ENCODE assay signal across 16 mouse cellular contexts in the genomic region with DNA sequence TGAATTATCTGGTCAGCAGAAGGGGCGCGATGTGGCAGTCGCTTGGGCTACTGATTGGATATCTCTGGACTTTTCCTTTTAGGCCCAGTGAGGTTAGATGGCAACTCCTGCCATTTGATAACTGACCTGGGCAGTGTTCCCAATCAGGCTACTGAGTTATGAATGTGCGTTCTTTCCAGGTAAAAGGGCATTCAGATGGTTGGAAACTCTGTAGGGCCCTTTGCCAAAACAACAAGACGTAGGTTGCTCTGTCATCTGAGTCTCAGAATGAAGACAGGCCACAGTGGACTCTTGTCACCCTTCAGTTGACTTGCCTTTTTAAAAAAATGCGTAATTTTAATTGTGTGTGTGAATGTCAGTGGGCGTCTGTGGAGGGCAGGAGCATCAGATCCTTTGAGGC. TPM values are rescaled to one million over a fixed set of nuclear protein-coding genes. Genes with fewer than 3 reads are reported as not detected.
A peak's percentile ranks its signal among the peaks of the same experiment; 100 is the strongest.
DNase-seq lines count a peak whose midpoint lies in the region; ATAC-seq lines count a peak whose summit lies in the region.
"Had no signal": no experiment of that assay in that cellular context is flagged by ENCODE, and none has a peak within 500 bp of the region (broad histone marks: within the 10 kb centered on the region; RNA-seq: fewer than 3 reads in every experiment).

No protein-coding gene starts in this region.

- no peak overlapping the region for H3K9ac ChIP-seq in kidney, embryonic 16.5 days (replicated peaks; ENCODE audit: low read length)
- H3K9ac ChIP-seq: embryonic facial prominence, embryonic 13.5 days; limb, embryonic 13.5 days had no signal

- no peak overlapping the region for H3K27ac ChIP-seq in kidney, embryonic 16.5 days (ENCODE audit: low read length)
- H3K27ac ChIP-seq: embryonic facial prominence, embryonic 13.5 days; limb, embryonic 13.5 days had no signal

- no peak for ATAC-seq in kidney, embryonic 16.5 days (ENCODE audit: low FRiP score, low TSS enrichment)
- ATAC-seq: activated CD4-positive, CD25-positive, alpha-beta regulatory T cell, adult 4 months; forebrain, embryonic 16.5 days; hindbrain, embryonic 16.5 days; Patski had no signal

- no peak overlapping the region for H3K4me2 ChIP-seq in kidney, embryonic 16.5 days (replicated peaks; ENCODE audit: low read depth, low read length)
- H3K4me2 ChIP-seq: embryonic facial prominence, embryonic 13.5 days; limb, embryonic 13.5 days had no signal

- H3K4me3 ChIP-seq in kidney, embryonic 16.5 days (ENCODE audit: low read length): no peak overlapping the region
- H3K4me3 ChIP-seq: embryonic facial prominence, embryonic 13.5 days; limb, embryonic 13.5 days had no signal

- no peaks in the 10 kb centered on the region for H3K27me3 ChIP-seq in kidney, embryonic 16.5 days (ENCODE audit: insufficient read depth, low read length)
- H3K27me3 ChIP-seq: embryonic facial prominence, embryonic 13.5 days; limb, embryonic 13.5 days; Patski had no signal

- 91% methylated on average over 7 of the region's 7 CpGs for WGBS in kidney, embryonic 16.5 days

- intact Hi-C loops in heart, postnatal 10 days (cut with DNase I): no loop called here

- no peaks in the 10 kb centered on the region for H3K9me3 ChIP-seq in kidney, embryonic 16.5 days (ENCODE audit: low read length)
- H3K9me3 ChIP-seq: embryonic facial prominence, embryonic 13.5 days; limb, embryonic 13.5 days had no signal

- no peaks in the 10 kb centered on the region for H3K36me3 ChIP-seq in kidney, embryonic 16.5 days (ENCODE audit: insufficient read depth, low read length)
- H3K36me3 ChIP-seq: embryonic facial prominence, embryonic 13.5 days; limb, embryonic 13.5 days had no signal

- 0 out of 2 replicates have a peak, but pooled peaks cover 5% of the 10 kb centered on the region for H3K4me1 ChIP-seq in kidney, embryonic 16.5 days (ENCODE audit: insufficient read depth, low read length)

- peak; percentile 34 for DNase-seq in gastrocnemius, postnatal 25 days
- DNase-seq in gastrocnemius, postnatal 10 days: no peak
- DNase-seq in kidney, adult 8-10 months: peak; percentile 65 to 78
- DNase-seq in heart, postnatal 10 days: peak; percentile 55 to 71
- peak; percentile 57 for DNase-seq in skeletal muscle tissue, adult 2 months (ENCODE audit: low read depth, low spot score)
- no peak for DNase-seq in spleen, adult 18-20 months
- DNase-seq: cerebellum, adult 8-10 months; lung, adult 18-20 months; thymus, adult 2 months had no signal

RNA-seq across cellular contexts. Expression of gene Pank1, which starts 29.8 kb away (rescaled TPM):
- 10 to 100 TPM; 15.7 to 17.0 TPM for total RNA-seq in gastrocnemius, postnatal 25 days (2021)
- total RNA-seq in gastrocnemius, postnatal 10 days (2021): 1 to 10 TPM; 8.8 to 9.3 TPM
- 7.4 and 7.8 TPM in 2 replicates for polyA plus RNA-seq in kidney, embryonic 16.5 days (2015; fragmentation: Nextera tagmentation; extraction: Ambion mirVana)
- 10 to 100 TPM; 30.3 to 41.0 TPM for total RNA-seq in heart, postnatal 10 days (2021)

Comparison
In these comparisons a context has a peak if more than half of its experiments do, and no peak if none do; other contexts are left out.
1. DNase-seq: peak in gastrocnemius, postnatal 25 days (single experiment), kidney, adult 8-10 months (2 of 2), heart, postnatal 10 days (2 of 2) and skeletal muscle tissue, adult 2 months (single experiment); none in gastrocnemius, postnatal 10 days (single experiment) and spleen, adult 18-20 months (0 of 2).